In the genomic region with DNA sequence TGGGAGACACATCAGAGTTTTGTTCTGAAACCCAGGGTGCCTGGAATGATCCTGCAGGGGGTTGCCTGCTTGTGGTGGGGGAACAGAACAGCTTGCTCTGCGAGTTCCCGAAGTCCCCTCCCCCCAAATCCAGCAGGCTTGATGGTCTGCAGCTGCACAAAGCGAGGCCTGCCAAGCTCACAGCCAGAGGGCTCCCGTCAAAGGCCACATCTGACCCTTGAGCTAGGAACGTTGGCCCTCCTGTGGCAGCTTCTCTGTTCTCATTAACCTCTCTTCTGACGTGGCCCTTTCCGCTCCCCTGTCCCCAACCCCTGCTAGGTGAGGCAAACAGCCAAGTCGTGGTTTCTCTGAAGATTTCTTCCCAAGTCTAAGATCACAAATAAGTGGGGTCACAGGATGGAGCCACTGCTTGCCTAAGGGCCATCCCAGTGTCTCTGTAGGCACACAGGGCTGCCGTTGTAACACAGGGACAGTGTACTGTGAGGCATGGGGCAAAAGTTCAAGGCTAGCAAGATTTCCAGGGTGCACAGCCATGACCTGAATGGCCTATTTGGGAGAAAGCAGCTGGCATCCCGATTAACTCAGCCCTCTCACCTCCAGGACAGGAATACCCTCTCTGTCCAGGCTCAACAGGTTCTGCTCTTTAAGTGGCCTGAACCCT, we compare ENCODE assay signal across 8 mouse cellular contexts. TPM values are rescaled to one million over a fixed set of nuclear protein-coding genes. Genes with fewer than 3 reads are reported as not detected.
DNase-seq lines count a peak whose midpoint lies in the region; ATAC-seq lines count a peak whose summit lies in the region.

No protein-coding gene starts in this region.

- H3K27ac ChIP-seq in kidney, embryonic 14.5 days (ENCODE audit: low read depth, low read length) = no peak overlapping the region

- 0 out of 2 replicates have a peak, but pooled peaks have one; percentile 45 for ATAC-seq in kidney, embryonic 14.5 days (ENCODE audit: low FRiP score, low TSS enrichment)
- no peak for ATAC-seq in erythroid progenitor cell, adult 5-6 weeks (replicated peaks; ENCODE audit: low FRiP score, poor library complexity, severe bottlenecking)

- WGBS in kidney, embryonic 14.5 days = 16% methylated on average over 10 of the region's 10 CpGs

- no peak overlapping the region for H3K4me3 ChIP-seq in kidney, embryonic 14.5 days (ENCODE audit: low read length)

- H3K27me3 ChIP-seq in kidney, embryonic 14.5 days (ENCODE audit: control insufficient read depth, insufficient read depth, low read length) = no peaks in the 10 kb centered on the region

- H3K9ac ChIP-seq in kidney, embryonic 14.5 days (ENCODE audit: low read depth, low read length) = no peak overlapping the region

- H3K4me2 ChIP-seq in kidney, embryonic 14.5 days (replicated peaks; ENCODE audit: low read depth, low read length) = no peak overlapping the region

- H3K4me1 ChIP-seq in kidney, embryonic 14.5 days (ENCODE audit: control insufficient read depth, insufficient read depth, low read length) = peaks cover 15% of the 10 kb centered on the region

- H3K36me3 ChIP-seq in kidney, embryonic 14.5 days (ENCODE audit: control insufficient read depth, insufficient read depth, low read length) = no peaks in the 10 kb centered on the region

- intact Hi-C loops in heart, postnatal 10 days (cut with DNase I) = no loop called here
- intact Hi-C loops in heart, postnatal 25 days (cut with DNase I) = no loop called here

- DNase-seq in heart, postnatal 10 days = peak; percentile 37 to 57
- no peak for DNase-seq in heart, postnatal 25 days (ENCODE audit: low spot score)
- peak; percentile 58 for DNase-seq in embryo, embryonic 9.5 days (ENCODE audit: extremely low spot score)
- DNase-seq in lung, postnatal 25 days (ENCODE audit: low spot score) = peak; percentile 24
- no peak for DNase-seq in spleen, postnatal 14 days (ENCODE audit: low spot score in 2 of 2)
- no peak for DNase-seq in layer of hippocampus, postnatal 36 days

- no peaks in the 10 kb centered on the region for H3K9me3 ChIP-seq in kidney, embryonic 14.5 days (ENCODE audit: control insufficient read depth, low read length)

RNA-seq across cellular contexts. Expression of a gene that starts 12.9 kb away (rescaled TPM):
- total RNA-seq in heart, postnatal 10 days (2021) = not detected
- under 1 TPM in 1 of 2 experiments, not detected in 1; 0.22 TPM for total RNA-seq in heart, postnatal 25 days (2021)
- 0.21 and 0.35 TPM in 2 replicates for polyA plus RNA-seq in kidney, embryonic 14.5 days (2014; fragmentation: Nextera tagmentation; extraction: Ambion mirVana)
- not detected in 2 replicates for total RNA-seq in erythroid progenitor cell, adult 5-6 weeks (2015; ENCODE audit: low replicate concordance)
- total RNA-seq in erythroid progenitor cell, adult 5-6 weeks (2017; ENCODE audit: low replicate concordance) = not detected in 2 replicates
- total RNA-seq in layer of hippocampus, postnatal 36 days (2021) = 1 to 10 TPM; 2.3 to 3.8 TPM

RNA-seq across cellular contexts. Expression of a gene that starts 30.0 kb away (rescaled TPM):
- total RNA-seq in heart, postnatal 10 days (2021) = 1 to 10 TPM; 1.2 to 2.0 TPM
- under 1 TPM; 0.21 to 0.28 TPM for total RNA-seq in heart, postnatal 25 days (2021)
- 9.8 and 13.4 TPM in 2 replicates for polyA plus RNA-seq in kidney, embryonic 14.5 days (2014; fragmentation: Nextera tagmentation; extraction: Ambion mirVana)
- total RNA-seq in erythroid progenitor cell, adult 5-6 weeks (2015; ENCODE audit: low replicate concordance) = 2.2 TPM in 1 of 2 replicates, not detected in the other
- total RNA-seq in erythroid progenitor cell, adult 5-6 weeks (2017; ENCODE audit: low replicate concordance) = 3.3 TPM in 1 of 2 replicates, not detected in the other
- total RNA-seq in layer of hippocampus, postnatal 36 days (2021) = 10 to 100 TPM in 1 of 2 experiments, 1 to 10 TPM in 1; 8.4 to 11.5 TPM

Comparison
In these comparisons a context has a peak if more than half of its experiments do, and no peak if none do; other contexts are left out.
1. DNase-seq: peak in heart, postnatal 10 days (2 of 2), embryo, embryonic 9.5 days (single experiment) and lung, postnatal 25 days (single experiment); none in heart, postnatal 25 days (single experiment), spleen, postnatal 14 days (0 of 2) and layer of hippocampus, postnatal 36 days (0 of 2).